Mouse (Mus musculus): ENCODE results near the gene Tex2.

DNA sequence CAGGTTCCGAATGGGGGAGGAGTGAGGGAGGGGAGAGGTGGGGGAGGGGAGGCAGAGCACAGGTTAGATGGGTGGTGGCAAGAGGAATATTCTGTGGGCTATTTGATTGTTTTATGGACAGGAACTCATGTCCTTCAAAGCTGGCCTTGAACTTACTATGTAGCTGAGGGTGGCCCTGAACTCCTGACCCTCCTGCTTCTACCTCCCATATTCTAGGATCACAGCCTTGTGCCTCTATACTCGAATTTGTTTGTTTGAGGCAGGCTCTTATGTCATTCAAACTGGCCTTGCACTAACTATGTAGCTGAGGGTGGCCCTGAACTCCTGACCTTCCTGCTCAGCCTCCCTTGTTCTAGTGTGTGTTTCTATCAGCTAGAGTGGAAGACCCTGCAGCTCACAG, 22.7 kb upstream of the Tex2 start:
- TF ChIP-seq POLR2A (IDR thresholded peaks at IDR 0.05; ENCODE audit: low read depth, low read length) (no peak), CTCF (IDR thresholded peaks at IDR 0.05; ENCODE audit: borderline replicate concordance, insufficient read depth, low read length) (no peak)

All from embryonic fibroblast, embryonic 13.5 days (primary cell).